28 mouse cellular contexts compared by ENCODE assay signal in the genomic region with DNA sequence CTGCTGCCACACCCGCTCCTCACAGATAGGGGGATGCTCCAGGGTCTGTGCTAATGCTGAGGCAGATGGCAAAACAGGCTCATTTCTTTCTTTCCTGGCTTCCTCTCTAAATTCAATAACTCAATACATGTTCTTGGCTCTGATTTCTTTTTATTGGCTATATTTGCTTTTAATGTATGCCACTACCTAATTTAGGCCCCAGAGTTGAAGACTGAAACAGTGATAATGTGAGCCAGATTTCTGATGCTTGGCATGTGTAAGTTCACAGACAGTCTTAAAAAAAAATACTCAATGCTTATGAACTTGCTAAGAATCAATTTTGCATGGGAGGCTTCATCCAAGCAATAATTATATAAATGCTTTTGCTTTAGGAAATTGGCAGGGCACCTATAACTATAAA.
"Had no signal": no experiment of that assay in that cellular context is flagged by ENCODE, and none has a peak within 500 bp of the region (broad histone marks: within the 10 kb centered on the region; RNA-seq: fewer than 3 reads in every experiment).

No protein-coding gene starts in this region.

- H3K4me2 ChIP-seq: heart, embryonic 12.5 days; hindbrain, embryonic 12.5 days; hindbrain, embryonic 14.5 days; intestine, embryonic 15.5 days; limb, embryonic 13.5 days; liver, embryonic 11.5 days; liver, embryonic 13.5 days; liver, embryonic 15.5 days had no signal

- H3K27me3 ChIP-seq: heart, embryonic 12.5 days; hindbrain, embryonic 12.5 days; intestine, embryonic 15.5 days; limb, embryonic 13.5 days; liver, embryonic 13.5 days; liver, embryonic 15.5 days had no signal

- H3K27ac ChIP-seq: gastrocnemius, adult 2 months; heart, embryonic 10.5 days; hindbrain, embryonic 10.5 days; hindbrain, embryonic 12.5 days; hindbrain, embryonic 14.5 days; intestine, embryonic 15.5 days; layer of hippocampus, adult 2 months; left cerebral cortex, adult 2 months; limb, embryonic 13.5 days; liver, embryonic 13.5 days; liver, embryonic 15.5 days had no signal

- H3K36me3 ChIP-seq: heart, embryonic 10.5 days; heart, embryonic 12.5 days; hindbrain, embryonic 12.5 days; intestine, embryonic 15.5 days; liver, embryonic 13.5 days; liver, embryonic 15.5 days had no signal

- ATAC-seq: hindbrain, embryonic 16.5 days; inflammation-experienced regulatory T-cells, adult 6 months; intestine, embryonic 15.5 days; intestine, postnatal 0 days; liver, postnatal 0 days had no signal

- H3K4me3 ChIP-seq: gastrocnemius, adult 2 months; heart, embryonic 10.5 days; heart, embryonic 12.5 days; hindbrain, embryonic 10.5 days; hindbrain, embryonic 12.5 days; intestine, embryonic 15.5 days; layer of hippocampus, adult 2 months; left cerebral cortex, adult 2 months; limb, embryonic 13.5 days; liver, embryonic 13.5 days; liver, embryonic 15.5 days had no signal

- H3K9me3 ChIP-seq: heart, embryonic 10.5 days; heart, embryonic 12.5 days; hindbrain, embryonic 10.5 days; hindbrain, embryonic 12.5 days; intestine, embryonic 15.5 days; limb, embryonic 13.5 days; liver, embryonic 13.5 days; liver, embryonic 15.5 days had no signal

- H3K9ac ChIP-seq: heart, embryonic 12.5 days; hindbrain, embryonic 12.5 days; hindbrain, embryonic 14.5 days; intestine, embryonic 15.5 days; limb, embryonic 13.5 days; liver, embryonic 13.5 days; liver, embryonic 15.5 days; liver, postnatal 0 days had no signal

- DNase-seq: gastrocnemius, adult 2 months; gastrocnemius, postnatal 10 days; gastrocnemius, postnatal 25 days; heart, adult 18-20 months; heart, postnatal 10 days; heart, postnatal 4 days; kidney, adult 18-20 months; kidney, adult 8-10 months; kidney, postnatal 10 days; kidney, postnatal 25 days; kidney, postnatal 4 days; liver; liver, embryonic 13.5 days; liver, postnatal 0 days had no signal
